Mouse (Mus musculus): ENCODE results near the gene Med24.

GRCm38 (mm10) chr11:98740393-98741050 lies 11.3 kb upstream of the Med24 start, which contains the start of gene Thra:
- TF ChIP-seq CTCF (conservative IDR thresholded peaks at IDR 0.05; ENCODE audit: insufficient read depth, insufficient read length, low read depth, low read length): no peak
- no peak for TF ChIP-seq POLR2A (IDR thresholded peaks at IDR 0.05; ENCODE audit: low read depth, low read length)
